Mouse (Mus musculus) cerebellum, postnatal 4 days (tissue): ENCODE results near the gene Snrnp40.

Experiments
- DNase-seq, 2 experiments: peaks; one replicate each; pipeline ENCODE4 v3.0.0; 2022; ENCODE audit warnings: low spot score in 2 of 2, mixed read lengths in 1 of 2

Snrnp40 gene

DNA sequence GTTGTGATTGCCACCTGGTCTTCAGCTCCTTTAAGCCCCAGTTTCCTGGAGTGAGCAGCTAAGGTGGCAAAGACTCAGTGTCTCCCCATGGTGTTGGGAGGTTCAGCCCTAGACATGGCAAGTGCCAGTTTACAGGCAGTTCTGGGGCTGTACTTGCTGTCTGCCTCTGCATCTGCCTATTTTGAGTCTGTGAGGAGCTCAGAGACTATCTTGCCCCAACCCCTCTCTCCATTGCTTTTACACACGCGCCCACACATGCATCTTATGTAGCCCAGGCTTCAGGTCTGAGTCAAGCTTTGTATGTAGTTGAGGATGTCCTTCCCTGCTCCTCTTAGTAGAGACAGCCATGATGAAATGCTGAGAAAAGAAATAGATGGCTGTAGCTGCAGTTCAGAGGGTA, 19.2 kb downstream of the Snrnp40 start:
- DNase-seq = no peak

DNA sequence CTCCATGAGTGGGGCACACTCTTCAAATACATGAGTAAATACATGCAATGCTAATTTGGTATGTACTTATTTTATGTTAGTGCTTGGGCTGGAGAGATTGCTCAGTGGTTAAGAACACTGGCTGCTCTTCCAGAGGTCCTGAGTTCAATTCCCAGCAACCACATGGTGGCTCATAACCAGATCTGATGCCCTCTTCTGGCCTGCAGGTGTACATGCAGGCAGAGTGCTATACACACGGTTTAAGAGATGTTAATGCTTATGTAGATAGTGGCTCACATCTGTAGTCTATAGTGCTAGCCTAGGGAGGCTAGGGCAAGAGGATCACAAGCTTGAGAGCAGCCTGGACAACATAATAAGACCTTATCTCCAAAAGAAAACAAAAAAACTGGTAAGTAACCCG, 20.5 kb downstream of the Snrnp40 start:
- DNase-seq = no peak

DNA sequence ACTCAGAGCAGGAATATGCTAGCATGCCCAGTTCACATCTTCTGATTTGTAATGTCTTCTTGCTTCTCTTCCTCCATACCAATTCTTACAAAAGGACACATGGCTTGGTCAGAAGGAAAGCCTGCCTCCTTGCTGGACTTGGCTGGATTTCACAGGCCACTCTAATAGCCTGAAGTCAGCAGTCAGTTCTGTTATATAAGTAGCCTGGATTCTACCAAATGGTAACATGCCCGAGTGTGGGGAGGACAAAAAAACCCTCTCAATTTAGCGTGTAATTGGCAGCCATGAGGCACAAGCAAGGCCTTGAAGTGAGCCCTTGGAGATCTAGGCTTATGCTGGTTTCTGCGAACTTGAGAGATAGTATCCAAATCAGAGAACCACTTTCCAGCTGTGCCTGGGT, 27.3 kb downstream of the Snrnp40 start:
- no peak for DNase-seq

DNA sequence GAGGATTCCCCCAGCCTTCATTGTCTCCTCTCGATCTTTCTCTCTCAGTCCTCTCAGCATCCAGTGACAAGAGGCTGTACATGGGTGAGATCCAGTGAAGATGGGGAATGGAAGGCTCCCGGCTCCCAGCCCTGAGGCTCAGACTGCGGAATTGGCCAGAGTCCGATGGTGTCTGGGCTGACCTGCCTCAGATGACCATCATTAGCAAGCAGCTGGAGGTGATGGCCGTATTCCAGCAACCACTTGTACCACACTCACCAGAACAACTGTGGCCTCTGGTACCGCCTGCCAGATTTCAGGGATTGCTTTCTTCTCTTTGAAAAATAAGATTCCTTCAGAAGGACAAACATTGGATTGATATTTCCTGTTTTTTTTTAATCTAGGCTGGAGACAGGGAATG, 29.6 kb downstream of the Snrnp40 start:
- peak in 1 of 2 experiments; percentile 19 for DNase-seq

DNA sequence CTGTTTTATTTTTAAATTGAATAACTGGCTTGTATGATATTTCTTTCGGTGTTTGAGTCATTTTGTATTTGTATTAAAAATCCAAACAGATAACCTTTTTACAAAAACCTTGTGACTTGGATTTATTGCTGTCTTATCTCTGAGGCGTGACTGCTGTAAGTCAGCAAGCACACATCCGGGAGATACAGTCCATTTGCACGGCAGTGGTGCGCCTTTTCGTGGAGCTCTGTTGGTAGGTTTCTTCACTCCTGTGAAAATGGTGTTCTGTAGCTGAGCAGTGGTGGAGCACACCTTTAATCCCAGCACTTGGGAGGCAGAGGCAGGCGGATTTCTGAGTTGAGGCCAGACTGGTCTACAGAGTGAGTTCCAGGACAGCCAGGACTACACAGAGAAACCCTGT, 30.0 kb downstream of the Snrnp40 start:
- no peak for DNase-seq

DNA sequence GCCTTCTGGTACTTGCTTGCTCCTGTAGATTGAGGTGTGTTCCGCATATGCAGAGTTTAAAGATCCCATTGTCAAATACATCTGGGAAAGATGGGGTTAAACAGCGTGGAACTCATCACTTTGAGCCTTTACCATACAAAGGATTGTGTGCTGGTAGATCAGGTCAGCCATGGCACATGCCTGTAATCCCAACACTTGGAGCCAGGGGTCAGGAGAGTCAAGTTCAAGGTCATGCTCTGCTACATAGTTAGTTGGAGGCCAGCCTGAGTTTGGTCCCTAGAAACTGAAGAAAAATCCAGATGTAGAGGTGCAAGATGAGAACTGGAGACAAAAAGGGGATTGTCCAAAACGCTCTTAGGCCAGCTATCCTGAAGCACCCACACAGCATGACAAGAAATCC, 31.3 kb downstream of the Snrnp40 start:
- peak in 1 of 2 experiments; percentile 30 for DNase-seq
